Mouse (Mus musculus): ENCODE results near the gene Opalin. TPM values are rescaled to one million over a fixed set of nuclear protein-coding genes. Genes with fewer than 3 reads are reported as not detected.

The Opalin gene
- polyA plus RNA-seq, 1 experiment from 2014 or later, result not detected

Other genes with a start within 250 kb of the Opalin start
- 27.8 and 30.0 TPM in 2 replicates for gene Ccnj, start 245.8 kb downstream of the Opalin start, polyA plus RNA-seq (2015; fragmentation: Nextera tagmentation; extraction: Ambion mirVana)
- gene Zfp518a, start 182.4 kb downstream of the Opalin start, polyA plus RNA-seq (2015; fragmentation: Nextera tagmentation; extraction: Ambion mirVana), result 7.9 and 8.1 TPM in 2 replicates
- gene Blnk, start 82.6 kb downstream of the Opalin start, polyA plus RNA-seq (2015; fragmentation: Nextera tagmentation; extraction: Ambion mirVana), result 0.31 and 0.32 TPM in 2 replicates
- gene Dntt, start 47.8 kb downstream of the Opalin start, polyA plus RNA-seq (2015; fragmentation: Nextera tagmentation; extraction: Ambion mirVana), result 0.13 and 0.26 TPM in 2 replicates
- gene Tll2, start 129.7 kb upstream of the Opalin start, polyA plus RNA-seq (2015; fragmentation: Nextera tagmentation; extraction: Ambion mirVana), result 1.4 and 1.6 TPM in 2 replicates
- 89.9 and 93.0 TPM in 2 replicates for gene Tm9sf3, start 186.9 kb upstream of the Opalin start, polyA plus RNA-seq (2015; fragmentation: Nextera tagmentation; extraction: Ambion mirVana)